Mouse (Mus musculus): ENCODE results near the gene Fbxo40. TPM values are rescaled to one million over a fixed set of nuclear protein-coding genes. Genes with fewer than 3 reads are reported as not detected.

Fbxo40 gene
- polyA plus RNA-seq, 1 experiment = not detected

GRCm38 (mm10) chr16:36929216-36929615 is 61.1 kb downstream of the Fbxo40 start:
- Histone ChIP-seq H3K4me1 (ENCODE audit: control insufficient read depth, insufficient read depth, insufficient read length, low read length) (no peaks in the 10 kb centered on the region; the same call in 1 of the 2 replicates), H3K27ac (ENCODE audit: insufficient read depth, low read depth, low read length) (no peak overlapping the region), H3K27me3 (ENCODE audit: control insufficient read depth, insufficient read depth, low read length) (no peaks in the 10 kb centered on the region), H3K4me3 (ENCODE audit: low read depth, low read length) (no peak overlapping the region), H3K36me3 (ENCODE audit: control insufficient read depth, insufficient read depth, low read length) (peaks cover 65% of the 10 kb centered on the region)
- TF ChIP-seq CTCF (IDR thresholded peaks at IDR 0.05; ENCODE audit: extremely low read depth, insufficient read length, insufficient replicate concordance, low read depth, low read length) (no peak), POLR2A (IDR thresholded peaks at IDR 0.05; ENCODE audit: low read depth, low read length) (no peak)
- WGBS = 96% methylated on average over 7 of the region's 7 CpGs

DNA sequence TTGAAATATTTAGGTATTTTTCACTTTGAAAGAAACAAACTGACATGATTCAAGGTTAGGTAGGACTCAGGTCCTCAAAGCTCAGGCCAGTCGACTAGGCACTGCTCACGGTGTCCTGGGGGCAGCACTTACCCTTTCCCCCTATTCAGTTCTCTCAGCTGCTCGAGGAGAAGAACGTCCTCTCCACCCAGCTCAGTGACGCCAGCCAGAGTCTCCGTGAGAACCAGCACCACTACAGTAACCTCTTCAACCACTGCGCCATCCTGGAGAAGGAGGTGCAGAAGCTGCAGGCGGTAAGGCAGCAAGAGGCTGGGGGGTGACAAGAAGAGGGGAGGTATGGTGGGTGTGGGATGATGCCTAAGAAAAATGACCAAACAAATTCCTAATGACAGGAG is 62.2 kb downstream of the Fbxo40 start:
- TF ChIP-seq POLR2A (IDR thresholded peaks at IDR 0.05; ENCODE audit: low read depth, low read length) (no peak), CTCF (IDR thresholded peaks at IDR 0.05; ENCODE audit: extremely low read depth, insufficient read length, insufficient replicate concordance, low read depth, low read length) (no peak)
- Histone ChIP-seq H3K27me3 (ENCODE audit: control insufficient read depth, insufficient read depth, low read length) (no peaks in the 10 kb centered on the region), H3K4me3 (ENCODE audit: low read depth, low read length) (no peak overlapping the region), H3K27ac (ENCODE audit: insufficient read depth, low read depth, low read length) (no peak overlapping the region), H3K36me3 (ENCODE audit: control insufficient read depth, insufficient read depth, low read length) (peaks cover 70% of the 10 kb centered on the region), H3K4me1 (ENCODE audit: control insufficient read depth, insufficient read depth, insufficient read length, low read length) (no peaks in the 10 kb centered on the region)
- 93% methylated on average over 8 of the region's 8 CpGs for WGBS

GRCm38 (mm10) chr16:36927495-36928105 is 62.7 kb downstream of the Fbxo40 start:
- no peak overlapping the region for H3K4me3 ChIP-seq (ENCODE audit: low read depth, low read length)
- H3K4me1 ChIP-seq (ENCODE audit: control insufficient read depth, insufficient read depth, insufficient read length, low read length) = no peaks in the 10 kb centered on the region
- H3K27me3 ChIP-seq (ENCODE audit: control insufficient read depth, insufficient read depth, low read length) = no peaks in the 10 kb centered on the region
- H3K27ac ChIP-seq (ENCODE audit: insufficient read depth, low read depth, low read length) = no peak overlapping the region
- WGBS = 87% methylated on average over 10 of the region's 10 CpGs
- H3K36me3 ChIP-seq (ENCODE audit: control insufficient read depth, insufficient read depth, low read length) = peaks cover 72% of the 10 kb centered on the region
- no peak for TF ChIP-seq CTCF (IDR thresholded peaks at IDR 0.05; ENCODE audit: extremely low read depth, insufficient read length, insufficient replicate concordance, low read depth, low read length)

- WGBS = 94% methylated on average over 10 of the region's 10 CpGs
- TF ChIP-seq POLR2A (IDR thresholded peaks at IDR 0.05; ENCODE audit: low read depth, low read length) (no peak), CTCF (IDR thresholded peaks at IDR 0.05; ENCODE audit: extremely low read depth, insufficient read length, insufficient replicate concordance, low read depth, low read length) (no peak)
- no peaks in the 10 kb centered on the region for H3K4me1 ChIP-seq (ENCODE audit: control insufficient read depth, insufficient read depth, insufficient read length, low read length)
- H3K27ac ChIP-seq (ENCODE audit: insufficient read depth, low read depth, low read length) = no peak overlapping the region
- peaks cover 70% of the 10 kb centered on the region for H3K36me3 ChIP-seq (ENCODE audit: control insufficient read depth, insufficient read depth, low read length)
- no peaks in the 10 kb centered on the region for H3K27me3 ChIP-seq (ENCODE audit: control insufficient read depth, insufficient read depth, low read length)
- H3K4me3 ChIP-seq (ENCODE audit: low read depth, low read length) = no peak overlapping the region
Observed at GRCm38 (mm10) chr16:36926514-36927447, 63.5 kb downstream of the Fbxo40 start.

GRCm38 (mm10) chr16:36925797-36926196 is 64.5 kb downstream of the Fbxo40 start:
- Histone ChIP-seq H3K27me3 (ENCODE audit: control insufficient read depth, insufficient read depth, low read length) (no peaks in the 10 kb centered on the region), H3K27ac (ENCODE audit: insufficient read depth, low read depth, low read length) (no peak overlapping the region), H3K4me1 (ENCODE audit: control insufficient read depth, insufficient read depth, insufficient read length, low read length) (no peaks in the 10 kb centered on the region), H3K4me3 (ENCODE audit: low read depth, low read length) (no peak overlapping the region), H3K36me3 (ENCODE audit: control insufficient read depth, insufficient read depth, low read length) (peaks cover 70% of the 10 kb centered on the region)
- 61% methylated on average over 6 of the region's 6 CpGs for WGBS
- TF ChIP-seq POLR2A (IDR thresholded peaks at IDR 0.05; ENCODE audit: low read depth, low read length) = no peak
- no peak for TF ChIP-seq CTCF (IDR thresholded peaks at IDR 0.05; ENCODE audit: extremely low read depth, insufficient read length, insufficient replicate concordance, low read depth, low read length)

DNA sequence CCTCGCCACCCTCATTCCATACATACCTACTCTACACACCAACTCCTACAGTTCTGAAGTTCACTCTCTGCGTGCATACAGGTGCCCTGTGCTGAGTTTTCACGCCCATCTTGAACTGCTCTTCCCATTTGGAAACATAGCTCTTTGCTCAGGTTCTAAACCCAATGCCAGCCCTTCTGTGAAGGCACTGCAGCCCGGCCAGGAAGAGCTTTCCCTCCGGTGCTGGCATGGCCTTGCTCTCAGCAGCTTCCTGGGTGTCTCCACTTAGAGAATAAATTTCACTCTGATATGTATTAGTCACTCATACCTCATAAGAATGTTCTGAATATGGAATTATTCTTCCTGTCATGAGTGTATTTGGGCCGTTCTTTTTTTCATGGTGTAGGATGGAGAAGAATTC is 64.9 kb downstream of the Fbxo40 start:
- Histone ChIP-seq H3K4me3 (ENCODE audit: low read depth, low read length) (no peak overlapping the region), H3K4me1 (ENCODE audit: control insufficient read depth, insufficient read depth, insufficient read length, low read length) (no peaks in the 10 kb centered on the region), H3K36me3 (ENCODE audit: control insufficient read depth, insufficient read depth, low read length) (peaks cover 68% of the 10 kb centered on the region), H3K27ac (ENCODE audit: insufficient read depth, low read depth, low read length) (no peak overlapping the region), H3K27me3 (ENCODE audit: control insufficient read depth, insufficient read depth, low read length) (no peaks in the 10 kb centered on the region)
- 90% methylated on average over 6 of the region's 6 CpGs for WGBS
- TF ChIP-seq POLR2A (IDR thresholded peaks at IDR 0.05; ENCODE audit: low read depth, low read length) (no peak), CTCF (IDR thresholded peaks at IDR 0.05; ENCODE audit: extremely low read depth, insufficient read length, insufficient replicate concordance, low read depth, low read length) (no peak)

DNA sequence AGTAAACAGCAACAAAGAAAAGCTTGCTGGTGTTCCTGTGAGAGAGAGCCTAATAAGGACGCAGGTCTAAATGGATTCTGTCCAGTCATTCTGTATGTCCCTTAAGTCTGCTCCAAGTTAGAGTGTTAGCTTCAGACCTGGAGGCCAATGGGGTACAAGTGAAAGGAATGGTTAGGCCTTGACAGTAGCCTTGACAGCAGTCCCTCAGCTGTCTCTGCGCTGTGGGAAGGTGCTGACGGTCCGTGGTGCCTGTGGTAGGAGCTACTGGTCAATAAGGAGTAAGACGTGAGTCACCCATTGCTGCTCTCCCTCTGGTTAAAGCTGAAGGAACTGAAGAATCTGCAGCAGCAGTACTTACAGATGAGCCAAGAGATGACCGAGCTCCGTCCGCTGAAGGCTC is 66.0 kb downstream of the Fbxo40 start:
- WGBS = 91% methylated on average over 8 of the region's 8 CpGs
- no peaks in the 10 kb centered on the region for H3K27me3 ChIP-seq (ENCODE audit: control insufficient read depth, insufficient read depth, low read length)
- no peak overlapping the region for H3K4me3 ChIP-seq (ENCODE audit: low read depth, low read length)
- no peak overlapping the region for H3K27ac ChIP-seq (ENCODE audit: insufficient read depth, low read depth, low read length)
- no peak for TF ChIP-seq CTCF (IDR thresholded peaks at IDR 0.05; ENCODE audit: extremely low read depth, insufficient read length, insufficient replicate concordance, low read depth, low read length)
- no peaks in the 10 kb centered on the region for H3K4me1 ChIP-seq (ENCODE audit: control insufficient read depth, insufficient read depth, insufficient read length, low read length)
- peaks cover 67% of the 10 kb centered on the region for H3K36me3 ChIP-seq (ENCODE audit: control insufficient read depth, insufficient read depth, low read length)

All from small intestine, adult 2 months (tissue).